Mouse (Mus musculus) spleen, adult 2 months (tissue): ENCODE results near the gene Loxl1.

Source experiments
- CTCF ChIP-seq: fragments of 200-500 bp; IDR thresholded peaks from 2 replicates; pipeline ENCODE4 v1.5.1; 2011; ENCODE audit warnings: mild to moderate bottlenecking, inconsistent platforms; ENCODE audit not compliant: insufficient read depth, insufficient read length, insufficient replicate concordance; ENCODE audit errors: extremely low read depth
- POLR2A ChIP-seq: fragments of 200-500 bp; IDR thresholded peaks from 2 replicates; pipeline ENCODE4 v1.6.1; 2011; ENCODE audit warnings: low read depth, low read length, inconsistent platforms

- TF ChIP-seq POLR2A: no peak
- no peak for TF ChIP-seq CTCF
Observed at GRCm38 (mm10) chr9:58345963-58346362, 33.0 kb upstream of the Loxl1 start.
